Mouse (Mus musculus): ENCODE results near the gene Itgam.

DNA sequence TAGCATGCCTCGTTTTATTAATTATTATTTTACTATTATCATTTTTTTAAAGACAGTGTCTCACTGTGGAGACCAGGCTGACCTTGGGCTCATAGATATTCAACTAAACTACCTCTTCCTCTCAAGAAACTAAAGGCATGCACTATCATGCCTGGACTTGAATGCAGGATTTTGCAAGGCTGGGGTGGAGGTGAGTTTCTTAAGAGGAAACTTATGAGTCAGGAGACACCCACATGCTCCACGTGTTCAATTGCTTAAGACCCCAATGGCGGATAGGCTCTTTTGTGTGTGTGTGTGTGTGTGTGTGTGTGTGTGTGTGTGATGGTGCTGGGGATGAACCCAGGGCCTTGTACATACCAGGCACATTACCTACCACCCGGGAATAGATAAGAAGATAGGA lies 37.1 kb upstream of the Itgam start:
- no peak for TF ChIP-seq CTCF (IDR thresholded peaks at IDR 0.05; ENCODE audit: control insufficient read depth, insufficient read depth, insufficient replicate concordance, low read depth, low read length)
- TF ChIP-seq POLR2A (IDR thresholded peaks at IDR 0.05; ENCODE audit: control insufficient read depth, low read depth, low read length), result no peak

Measured in testis, adult 2 months (tissue).